Mouse (Mus musculus) spleen, adult 12 weeks (tissue): Measurements from ENCODE around the gene AC109138.7.
"Not testable (repeated sequence)": the region's sequence is repeated elsewhere in the genome, so short reads cannot be mapped to it uniquely, and the experiment has no call there.

Source experiments
- DNase-seq: peaks from one replicate; pipeline ENCODE4 v3.0.0; 2022; ENCODE audit warnings: low spot score

AC109138.7 gene

DNA sequence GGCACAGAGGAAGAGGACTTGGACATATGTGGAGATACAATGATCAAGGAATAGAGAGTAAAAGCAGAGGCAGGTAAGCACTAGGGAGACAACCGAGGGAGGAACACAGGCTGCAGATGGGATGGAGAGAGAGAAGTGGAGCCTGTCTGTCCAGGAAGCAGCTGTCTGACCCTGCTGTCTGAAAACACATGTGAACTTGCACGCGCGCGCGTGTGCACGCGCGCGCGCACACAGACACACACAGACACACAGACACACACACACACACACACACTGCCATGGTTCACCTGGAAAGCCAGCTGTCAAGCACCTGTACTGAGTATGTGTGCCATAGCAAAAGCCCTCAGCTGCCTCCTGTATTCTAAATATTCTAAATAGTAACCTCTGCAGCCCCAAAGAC, 4.1 kb downstream of the AC109138.7 start:
- no peak for DNase-seq

- no peak for DNase-seq
These were observed 4.6 kb downstream of the AC109138.7 start for GRCm38 (mm10) chr19:4218784-4219183.

- no peak for DNase-seq
These were observed 5.8 kb downstream of the AC109138.7 start for GRCm38 (mm10) chr19:4219943-4220342.

GRCm38 (mm10) chr19:4220416-4220815, 6.3 kb downstream of the AC109138.7 start:
- DNase-seq: no peak

- DNase-seq: no peak
These were observed 7.0 kb downstream of the AC109138.7 start for GRCm38 (mm10) chr19:4220957-4221743.

- no peak for DNase-seq
These were observed 8.0 kb downstream of the AC109138.7 start for GRCm38 (mm10) chr19:4222165-4222564.

DNA sequence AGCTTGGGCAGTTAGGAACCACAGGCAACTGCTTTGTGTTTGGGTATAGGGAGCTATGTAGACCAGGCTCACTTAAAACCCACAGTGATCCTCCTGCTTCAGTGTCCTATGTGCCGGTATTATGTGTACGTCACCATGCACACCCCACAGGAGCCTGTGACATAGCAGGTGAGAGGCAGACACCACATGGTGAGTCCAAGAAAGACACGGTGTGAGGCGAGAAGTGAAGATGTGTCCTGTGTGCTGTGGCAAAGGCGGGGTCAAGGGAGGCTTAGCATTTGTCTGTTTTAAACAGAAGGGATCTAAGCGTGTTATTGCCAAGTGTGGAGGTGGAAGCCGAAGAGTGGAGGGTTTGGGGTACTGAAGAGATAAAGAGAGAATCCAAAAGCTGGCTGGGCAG, 12.6 kb downstream of the AC109138.7 start:
- DNase-seq: no peak

- DNase-seq: no peak
These were observed 13.3 kb downstream of the AC109138.7 start for GRCm38 (mm10) chr19:4227446-4227845.

- DNase-seq: peak; percentile 40
These were observed 13.9 kb downstream of the AC109138.7 start for GRCm38 (mm10) chr19:4227894-4228678.

- no peak for DNase-seq
These were observed 14.7 kb downstream of the AC109138.7 start for GRCm38 (mm10) chr19:4228891-4229290.

- DNase-seq: no peak
These were observed 15.4 kb downstream of the AC109138.7 start for GRCm38 (mm10) chr19:4229451-4230076.

- DNase-seq: no peak
These were observed 16.3 kb downstream of the AC109138.7 start for GRCm38 (mm10) chr19:4230415-4230814.

GRCm38 (mm10) chr19:4231253-4232185, 17.4 kb downstream of the AC109138.7 start, which contains the start of gene Pold4:
Gene Pold4 (plus strand): TSS chr19:4231899.
- peak; percentile 88 for DNase-seq

GRCm38 (mm10) chr19:4232186-4232572, 18.0 kb downstream of the AC109138.7 start:
- DNase-seq: no peak

GRCm38 (mm10) chr19:4232651-4233050, 18.5 kb downstream of the AC109138.7 start:
- DNase-seq: no peak

DNA sequence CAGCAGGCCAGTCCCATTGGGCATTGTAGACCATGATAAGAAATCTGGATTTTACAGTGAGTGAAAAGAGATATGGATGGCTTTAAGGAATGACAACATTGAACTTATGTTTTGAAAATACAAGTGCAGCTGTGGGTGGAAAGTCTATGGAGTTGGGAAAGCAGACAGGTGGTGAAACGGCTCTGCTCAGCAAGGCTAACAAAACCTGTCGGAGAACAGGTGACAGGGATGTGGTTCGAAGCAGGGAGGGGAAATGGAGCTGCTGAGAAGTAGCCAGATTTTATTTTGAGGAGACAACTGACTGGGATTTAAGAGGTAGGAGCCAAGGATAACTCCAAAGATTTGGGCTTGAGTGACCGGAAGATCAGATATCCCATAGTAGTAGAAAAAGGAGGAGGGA, 20.4 kb downstream of the AC109138.7 start:
- DNase-seq: no peak

DNA sequence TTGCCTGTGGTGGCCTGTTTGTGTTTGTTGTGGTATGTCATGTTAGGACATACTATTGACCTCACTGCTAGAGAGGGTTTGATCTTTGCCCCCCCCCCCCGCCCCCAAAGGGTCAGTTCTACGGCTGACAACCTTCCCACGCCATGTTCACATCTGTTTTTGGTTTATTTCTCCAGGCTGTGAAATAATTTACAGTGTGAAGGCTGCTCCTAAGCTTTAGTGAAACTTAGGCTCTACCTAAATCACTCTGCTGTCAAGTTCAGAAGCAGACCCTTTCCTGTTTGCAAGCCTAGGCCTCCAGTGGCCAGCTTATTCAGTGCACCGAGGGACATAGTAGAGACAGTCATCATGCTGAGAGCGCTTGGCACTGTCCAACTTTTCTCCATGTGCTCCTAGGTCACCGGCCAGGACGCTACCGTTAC, 26.1 kb downstream of the AC109138.7 start:
- DNase-seq: no peak

- DNase-seq: no peak
These were observed 28.3 kb downstream of the AC109138.7 start for GRCm38 (mm10) chr19:4242416-4242815.

DNA sequence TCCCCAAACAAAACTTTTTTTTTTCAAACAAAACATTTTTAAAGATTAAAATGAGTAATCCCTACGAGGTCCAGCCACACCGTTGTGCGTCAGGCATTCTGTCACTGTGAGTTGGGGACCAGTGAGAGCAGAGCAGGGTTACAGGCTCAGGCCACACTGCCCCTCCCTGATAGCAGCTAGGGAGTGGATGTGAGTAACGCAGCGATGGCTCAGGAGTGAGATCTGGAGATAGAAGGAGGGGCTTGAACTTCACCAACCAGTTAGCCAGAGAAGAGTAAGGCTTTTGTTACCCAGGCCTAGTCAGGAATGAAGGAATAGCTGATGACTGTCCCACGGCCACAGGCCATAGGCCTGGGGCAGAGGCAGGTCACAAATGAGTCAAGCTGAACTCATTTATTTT, 30.6 kb downstream of the AC109138.7 start:
- no peak for DNase-seq

DNA sequence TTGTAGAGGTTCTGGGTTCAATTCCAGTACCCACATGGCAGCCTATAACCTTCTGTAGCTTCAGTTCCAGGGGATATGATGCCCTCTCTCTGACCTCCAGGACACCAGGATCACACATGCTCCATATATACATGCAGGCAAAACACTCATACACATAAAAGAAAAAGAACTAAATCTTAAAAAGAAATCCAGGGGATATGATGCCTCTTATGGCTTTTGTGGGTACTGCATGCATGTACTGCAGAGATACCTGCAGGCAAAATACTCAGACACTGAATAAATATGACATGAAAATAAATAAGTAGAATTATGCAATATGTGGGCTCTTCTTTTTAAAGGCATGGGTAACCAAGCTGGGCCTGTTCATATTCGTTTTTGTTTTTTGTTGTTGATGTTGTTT, 32.9 kb downstream of the AC109138.7 start:
- DNase-seq: no peak

DNA sequence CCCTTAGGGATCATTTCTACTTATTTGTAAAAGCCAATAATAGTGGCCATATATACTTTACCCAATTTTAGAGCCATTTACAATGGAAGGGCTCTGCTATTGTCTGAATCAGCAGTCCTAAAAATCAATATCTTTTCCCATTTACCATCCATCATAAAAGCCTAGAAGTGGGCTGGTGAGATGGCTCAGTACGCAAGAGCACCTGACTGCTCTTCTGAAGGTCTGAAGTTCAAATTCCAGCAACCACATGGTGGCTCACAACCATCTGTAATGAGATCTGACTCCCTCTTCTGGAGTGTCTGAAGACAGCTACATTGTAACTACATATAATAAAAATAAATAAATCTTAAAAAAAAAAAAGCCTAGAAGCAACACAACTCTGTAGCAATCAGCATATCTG, 34.5 kb downstream of the AC109138.7 start:
- not testable (repeated sequence) for DNase-seq

GRCm38 (mm10) chr19:4254230-4254629, 40.1 kb downstream of the AC109138.7 start:
- DNase-seq: no peak
